Mouse (Mus musculus) liver, embryonic 14.5 days (tissue): ENCODE results near the gene Epb41l1.

Experiments used
- CTCF ChIP-seq: IDR thresholded peaks from 2 replicates; pipeline ENCODE4 v1.5.1; 2016; ENCODE audit warnings: antibody characterized with exemption, low read depth, control low read depth
- EP300 ChIP-seq: IDR thresholded peaks from 2 replicates; pipeline ENCODE4 v1.6.1; 2016; ENCODE audit warnings: antibody characterized with exemption, low read depth

DNA sequence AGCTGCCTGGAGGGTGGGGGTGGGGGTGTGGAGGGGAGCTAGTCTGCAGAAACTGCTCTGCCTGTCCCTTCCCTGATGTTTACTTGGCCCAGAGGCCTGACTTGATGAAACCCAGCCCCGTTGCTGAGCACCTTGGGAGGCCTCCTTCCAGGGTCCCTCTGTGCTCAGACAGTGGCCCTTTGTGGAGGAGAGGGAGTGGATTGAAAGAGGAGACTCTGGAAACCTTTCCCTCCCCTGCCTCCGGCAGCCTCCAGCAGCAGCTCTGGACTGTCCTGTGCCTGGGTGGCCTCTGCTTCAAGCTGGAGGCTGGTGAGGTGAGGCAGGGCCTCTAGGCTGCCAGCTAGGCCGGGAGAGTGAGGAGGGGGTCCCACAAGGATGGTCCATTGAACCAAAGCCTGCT lies 13.7 kb upstream of the Epb41l1 start:
- TF ChIP-seq CTCF (no peak), EP300 (no peak)
